Mouse (Mus musculus): ENCODE results near the gene Lrrc28.

DNA sequence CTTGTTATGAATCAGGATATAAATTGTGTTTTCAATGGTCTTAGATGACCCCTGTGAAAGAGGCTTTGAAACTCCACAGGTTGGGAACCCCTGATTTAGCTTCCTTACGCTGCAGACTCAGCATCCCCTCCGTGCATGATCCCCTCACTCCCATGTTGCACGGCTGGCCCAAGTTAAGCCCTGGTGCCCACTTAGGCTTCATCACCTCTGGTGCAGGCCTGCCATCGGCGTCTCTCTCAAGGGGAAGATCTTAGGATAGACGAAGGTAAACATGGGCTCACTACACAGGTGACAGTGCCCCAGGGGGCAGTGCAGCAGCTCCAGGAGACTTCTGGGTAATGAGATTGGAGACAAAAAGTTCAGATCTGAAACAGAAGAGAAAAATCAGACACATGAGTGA is 115.7 kb downstream of the Lrrc28 start:
- TF ChIP-seq CTCF (IDR thresholded peaks at IDR 0.05; ENCODE audit: low read depth, low read length) (no peak), POLR2AphosphoS5 (IDR thresholded peaks at IDR 0.05; ENCODE audit: insufficient replicate concordance, low read depth, low read length) (no peak), TAL1 (conservative IDR thresholded peaks at IDR 0.05; ENCODE audit: low read depth, low read length) (no peak), GATA1 (IDR thresholded peaks at IDR 0.05; ENCODE audit: borderline replicate concordance, low read length) (no peak)
